Mouse (Mus musculus): ENCODE measurements around the gene Oas1h.
"Not testable (repeated sequence)": the region's sequence is repeated elsewhere in the genome, so short reads cannot be mapped to it uniquely, and the experiment has no call there.

Gene Oas1h

DNA sequence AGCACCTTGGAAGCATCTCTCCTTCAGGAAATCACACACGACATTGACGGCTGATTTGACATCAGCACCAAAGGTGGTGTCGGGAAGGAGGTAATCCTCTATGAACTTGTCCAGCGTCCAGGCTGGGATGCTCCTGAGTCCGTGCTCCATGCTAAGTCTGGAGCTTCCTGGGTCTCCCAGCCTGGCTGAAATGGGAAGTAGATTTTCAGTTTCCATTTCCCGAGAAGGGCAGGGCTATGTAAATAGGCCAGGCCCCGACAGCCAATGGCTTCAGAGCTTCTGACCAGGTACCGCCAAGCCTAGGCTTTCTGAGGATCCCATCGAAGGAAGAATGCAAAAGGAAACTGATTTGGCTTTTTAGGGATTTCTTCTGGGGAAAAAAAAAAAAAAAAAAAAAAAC is 26.2 kb downstream of the Oas1h start, which contains the start of gene Oas1g:
Oas1g (minus strand) TSS at position 201 of the 400 bp plus-strand sequence.
- not testable (repeated sequence) for DNase-seq (ENCODE audit: low spot score in 2 of 2)

- no peak for DNase-seq (ENCODE audit: low spot score in 2 of 2)
Observed at GRCm38 (mm10) chr5:120887831-120888230, 26.6 kb downstream of the Oas1h start.

- not testable (repeated sequence) for DNase-seq (ENCODE audit: low spot score in 2 of 2)
Observed at GRCm38 (mm10) chr5:120888294-120888815, 27.1 kb downstream of the Oas1h start.

DNA sequence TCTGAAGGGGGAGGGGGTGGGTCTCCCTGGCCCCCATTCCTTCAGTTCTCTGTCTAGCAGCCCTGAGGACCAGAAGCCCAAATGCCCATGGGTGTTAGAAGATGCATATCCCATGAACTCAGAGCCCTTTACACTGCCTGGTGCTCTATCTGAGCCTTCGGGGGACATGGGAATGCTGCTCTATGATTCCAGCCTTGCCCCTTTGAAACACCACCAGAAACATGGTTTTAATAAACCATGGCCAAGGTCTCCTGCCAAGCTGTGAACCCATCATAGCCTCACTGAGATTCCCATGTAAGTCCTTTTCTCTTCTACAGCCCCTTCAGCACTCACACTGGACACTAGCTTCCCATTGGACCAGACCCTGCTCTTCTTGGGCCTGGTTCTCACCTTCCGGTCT is 28.8 kb downstream of the Oas1h start:
- DNase-seq (ENCODE audit: low spot score in 2 of 2) = no peak

DNA sequence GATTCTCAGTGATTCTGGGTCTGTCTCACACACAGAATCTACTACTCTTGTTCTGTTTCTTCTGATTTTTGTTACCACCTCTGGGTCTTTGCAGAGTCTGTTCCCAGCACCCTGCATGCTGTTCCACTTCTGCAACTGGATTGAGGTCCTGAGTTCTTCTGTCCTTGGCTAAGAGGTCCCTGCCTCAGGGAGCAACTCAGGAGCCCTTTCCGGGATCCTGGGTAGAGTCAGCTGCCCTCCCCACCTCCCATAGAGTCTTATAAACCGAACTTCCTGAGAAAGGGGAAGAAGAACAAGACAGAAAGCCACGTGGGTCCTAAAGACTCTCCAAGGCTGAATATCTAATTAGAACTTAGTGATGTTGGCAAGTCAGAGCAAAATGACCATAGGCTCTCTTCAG is 29.8 kb downstream of the Oas1h start:
- DNase-seq (ENCODE audit: low spot score in 2 of 2) = no peak

GRCm38 (mm10) chr5:120891566-120892242 is 30.5 kb downstream of the Oas1h start:
- not testable (repeated sequence) for DNase-seq (ENCODE audit: low spot score in 2 of 2)

DNA sequence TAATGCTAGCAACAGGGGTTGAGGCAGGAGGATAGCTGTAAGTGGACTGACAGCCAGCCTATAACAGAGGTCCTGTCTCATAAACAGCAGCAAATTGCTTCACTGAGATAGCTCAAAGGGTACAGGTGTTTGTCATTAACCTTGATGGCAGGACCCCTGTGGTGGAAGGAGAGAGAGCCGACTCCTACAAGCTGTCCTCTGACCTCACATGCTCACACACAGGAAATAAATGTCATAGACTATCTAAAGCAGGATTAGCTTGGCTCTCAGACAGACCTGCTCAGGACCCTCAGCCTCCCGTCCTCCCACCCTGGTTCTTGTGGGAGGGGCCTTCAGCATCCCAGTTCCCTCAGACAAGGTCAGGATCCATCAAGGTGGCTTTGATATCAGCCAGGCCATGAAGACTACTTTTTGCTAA is 31.0 kb downstream of the Oas1h start:
- DNase-seq (ENCODE audit: low spot score in 2 of 2) = no peak

DNA sequence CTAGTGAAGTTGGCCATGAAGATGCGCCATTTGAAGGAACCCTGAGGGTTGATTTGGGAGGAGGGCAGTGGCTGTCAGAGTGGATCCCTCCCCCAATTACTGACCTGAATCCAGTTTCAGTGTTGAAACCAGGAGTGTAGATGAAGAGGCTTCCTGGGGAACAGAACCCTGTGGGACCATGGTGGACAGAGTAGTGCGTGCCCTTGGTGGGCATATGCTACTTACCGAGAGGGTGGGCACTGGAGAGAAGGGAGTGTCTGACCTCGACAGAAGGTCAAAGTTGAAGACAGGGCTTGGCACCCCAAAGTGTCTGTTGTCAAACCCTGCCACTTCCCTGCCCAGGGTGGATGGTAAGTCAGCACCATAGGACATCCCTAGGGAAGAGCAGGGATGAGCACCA is 32.6 kb downstream of the Oas1h start:
- not testable (repeated sequence) for DNase-seq (ENCODE audit: low spot score in 2 of 2)

DNA sequence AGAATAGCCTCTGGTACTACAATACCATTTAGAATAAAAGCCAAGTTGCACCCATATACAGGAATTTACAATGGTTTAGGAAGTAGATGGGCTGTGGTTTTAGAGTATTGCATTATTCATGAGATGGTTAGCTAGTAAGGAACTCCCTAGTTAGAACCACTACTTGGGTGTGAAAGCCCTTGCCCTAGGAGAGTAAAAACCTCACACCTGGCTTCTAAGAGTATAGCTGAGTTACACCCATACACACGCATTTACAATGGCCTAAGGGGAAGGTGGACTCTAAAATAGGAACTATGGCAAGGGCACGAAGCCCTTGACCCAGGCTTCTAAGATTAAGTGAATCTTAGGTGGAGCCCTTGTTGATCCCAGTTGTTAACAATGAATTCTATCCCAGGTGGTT is 33.5 kb downstream of the Oas1h start:
- not testable (repeated sequence) for DNase-seq (ENCODE audit: low spot score in 2 of 2)

DNA sequence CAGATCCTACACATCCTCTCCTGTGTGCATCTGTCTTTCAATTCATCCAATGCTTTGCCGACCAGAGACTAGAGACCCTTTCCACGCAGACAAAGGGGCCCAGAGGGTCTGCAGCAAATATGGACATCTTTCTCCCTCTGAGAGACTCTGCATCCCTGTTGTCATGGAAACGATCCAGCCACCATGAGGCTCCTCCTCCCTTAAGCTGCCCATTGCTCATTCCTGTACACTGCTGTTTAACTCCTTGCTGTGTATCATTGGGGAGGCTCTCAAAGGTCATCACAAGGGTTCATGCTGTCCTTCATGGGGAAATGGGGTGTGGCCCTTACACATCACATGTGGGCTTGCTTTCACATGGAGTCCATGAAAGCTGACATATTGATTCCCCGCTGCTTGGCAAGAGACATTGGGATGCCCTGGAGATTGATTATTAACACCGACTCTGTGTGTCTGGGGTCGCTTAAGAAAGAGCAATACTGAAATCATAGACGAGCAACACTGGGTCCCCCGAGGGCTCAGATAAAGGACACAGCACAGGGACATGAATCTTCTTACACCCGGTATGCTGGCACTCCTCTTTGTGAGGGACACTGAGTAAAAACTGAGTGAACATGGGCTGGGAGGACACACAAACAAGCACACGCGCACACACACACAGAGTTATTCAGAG is 34.1 kb downstream of the Oas1h start:
- DNase-seq (ENCODE audit: low spot score in 2 of 2) = no peak

GRCm38 (mm10) chr5:120898307-120898706 is 37.1 kb downstream of the Oas1h start:
- DNase-seq (ENCODE audit: low spot score in 2 of 2) = no peak

- no peak for DNase-seq (ENCODE audit: low spot score in 2 of 2)
Observed at GRCm38 (mm10) chr5:120898726-120899125, 37.5 kb downstream of the Oas1h start.

DNA sequence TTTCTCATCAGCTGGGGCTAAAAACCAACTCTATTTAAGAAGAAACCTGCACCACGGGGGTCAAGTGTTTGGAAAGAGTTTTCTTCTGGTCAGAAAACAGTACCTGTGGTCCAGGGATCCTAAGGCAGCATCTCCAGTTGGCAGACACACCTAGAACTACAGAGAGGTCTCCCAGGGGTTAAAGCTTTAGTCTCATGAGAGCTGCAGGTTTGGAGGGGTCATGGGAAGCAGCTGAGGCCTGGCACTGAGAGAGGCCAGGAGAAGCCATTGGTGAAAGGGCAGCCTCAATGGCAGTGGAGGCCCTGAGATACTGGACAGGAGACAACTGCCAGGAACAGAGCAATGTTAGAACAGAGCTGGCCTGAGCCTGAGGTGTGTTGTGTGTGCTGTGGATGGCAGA is 39.4 kb downstream of the Oas1h start:
- no peak for DNase-seq (ENCODE audit: low spot score in 2 of 2)

- DNase-seq (ENCODE audit: low spot score in 2 of 2) = no peak
Observed at GRCm38 (mm10) chr5:120902056-120902455, 40.8 kb downstream of the Oas1h start.

- not testable (repeated sequence) for DNase-seq (ENCODE audit: low spot score in 2 of 2)
Observed at GRCm38 (mm10) chr5:120906791-120907733, 45.8 kb downstream of the Oas1h start, which contains the start of gene Oas1a. Gene Oas1a, minus strand, starts transcription at chr5:120907521.

DNA sequence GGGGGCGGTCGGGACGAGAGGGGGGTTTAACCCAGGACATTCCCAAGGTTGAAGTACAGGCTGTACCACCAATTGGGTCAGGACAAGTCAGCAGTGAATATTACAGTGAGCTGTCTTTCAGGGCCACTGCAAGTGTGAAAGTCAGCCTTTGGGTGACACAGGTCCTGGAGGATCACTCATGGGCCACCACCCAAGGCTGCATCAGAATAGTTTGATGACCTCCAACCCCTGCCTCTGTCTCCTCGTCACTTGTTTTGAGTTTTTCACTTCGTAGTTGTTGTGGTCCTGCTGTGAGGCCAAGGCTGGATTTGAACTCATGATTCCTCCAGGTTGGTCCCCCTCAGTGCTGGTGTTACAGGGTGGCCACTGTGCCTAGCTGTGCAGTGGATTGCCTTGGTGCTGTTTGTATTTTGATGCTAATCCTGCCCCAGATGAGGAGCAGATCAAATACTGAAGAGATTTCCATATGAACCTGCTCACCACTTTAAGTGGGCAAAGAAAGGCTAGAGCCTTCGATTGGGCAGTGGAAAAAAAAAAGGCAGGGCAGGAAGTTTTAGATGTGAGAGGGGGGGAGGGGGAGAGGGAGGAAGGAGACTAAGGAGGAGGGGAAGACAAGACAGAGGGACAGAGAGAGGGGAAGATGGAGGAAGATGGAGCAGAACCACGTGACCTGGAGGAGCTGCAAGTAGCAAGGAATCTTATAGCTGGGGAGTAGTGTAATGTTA is 47.1 kb downstream of the Oas1h start:
- no peak for DNase-seq (ENCODE audit: low spot score in 2 of 2)

DNA sequence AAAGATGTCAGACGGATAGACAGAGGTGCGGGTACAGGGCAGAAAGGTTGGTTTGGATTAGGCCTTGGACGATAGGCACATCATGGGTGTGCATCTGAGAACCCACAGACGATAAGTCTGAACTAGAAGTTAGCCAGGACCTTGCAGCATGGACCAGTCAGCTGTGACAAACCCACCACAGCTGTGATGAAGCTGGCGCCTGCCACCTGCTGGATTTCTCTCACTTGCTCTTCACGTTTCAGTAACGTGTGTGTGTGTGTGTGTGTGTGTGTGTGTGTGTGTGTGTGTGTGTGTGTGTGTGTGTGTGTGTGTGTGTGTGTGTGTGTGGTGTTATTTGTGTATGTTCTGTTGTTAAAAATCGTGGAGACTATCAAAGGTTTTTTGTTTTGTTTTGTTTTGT is 53.0 kb downstream of the Oas1h start, which contains the start of gene Oas1d:
Oas1d (plus strand) TSS at position 333 of the 400 bp plus-strand sequence.
- not testable (repeated sequence) for DNase-seq (ENCODE audit: low spot score in 2 of 2)

DNA sequence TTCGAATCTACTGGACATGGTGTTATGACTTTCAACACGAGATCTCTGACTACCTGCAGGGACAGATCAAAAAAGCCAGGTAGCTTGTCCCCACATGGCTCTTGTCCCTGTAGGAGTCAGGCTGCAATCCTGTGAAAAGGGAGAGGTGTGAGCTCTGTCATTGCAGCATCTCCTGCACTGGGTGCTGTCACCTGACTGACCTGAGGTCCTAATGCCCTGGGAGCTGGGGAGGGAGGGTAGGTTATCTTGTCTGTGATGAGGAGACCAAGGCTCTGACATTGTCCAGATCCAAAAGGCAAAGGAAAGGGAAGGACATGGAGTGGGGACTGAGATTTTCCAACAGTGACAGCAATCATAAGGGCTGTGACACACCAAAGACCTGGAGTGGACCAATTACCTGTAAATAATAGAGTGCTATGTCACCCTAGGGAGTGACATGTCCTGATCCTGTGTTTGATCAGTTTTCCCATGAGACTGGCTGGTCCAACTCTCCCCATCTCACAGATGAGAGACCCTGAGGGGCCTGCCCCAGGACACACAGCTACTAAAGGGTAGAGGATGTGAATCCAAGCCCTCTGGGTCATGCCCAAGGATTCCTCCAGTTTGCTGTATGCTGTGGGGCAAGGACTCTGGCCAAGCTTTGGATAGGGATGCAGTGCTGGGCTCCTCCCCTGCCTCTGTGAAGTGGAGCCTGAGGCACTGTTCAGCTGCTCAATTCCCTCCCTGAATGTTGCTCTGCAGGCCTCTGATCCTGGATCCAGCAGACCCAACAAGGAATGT is 58.1 kb downstream of the Oas1h start:
- DNase-seq (ENCODE audit: low spot score in 2 of 2) = not testable (repeated sequence)

DNA sequence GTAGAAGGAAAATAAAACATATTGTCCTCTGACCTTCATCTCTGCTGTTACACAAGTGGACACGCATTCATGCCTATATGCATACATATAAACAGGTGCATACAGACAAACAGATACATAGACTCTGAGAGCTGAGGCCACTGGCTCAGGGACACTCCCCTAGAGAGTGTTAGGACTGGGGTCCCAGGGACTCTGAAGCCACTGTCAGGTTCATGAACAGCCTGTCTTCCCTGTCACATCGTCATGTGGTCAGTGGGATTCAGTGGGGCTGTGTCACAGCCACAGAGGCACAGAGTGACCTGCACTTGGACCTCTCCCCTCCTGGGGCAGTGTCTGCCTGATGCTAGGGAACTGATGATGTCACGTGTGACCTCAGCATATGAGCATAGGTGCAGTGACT is 59.1 kb downstream of the Oas1h start:
- DNase-seq (ENCODE audit: low spot score in 2 of 2) = no peak

Measured in urinary bladder, postnatal 36 days (tissue).